Mouse (Mus musculus): Measurements from ENCODE around the gene St6galnac3. TPM values are rescaled to one million over a fixed set of nuclear protein-coding genes. Genes with fewer than 3 reads are reported as not detected.

St6galnac3 gene
- total and polyA plus RNA-seq, 3 experiments, result 0.08 to 1.1 (median 0.38) TPM

GRCm38 (mm10) chr3:153516848-153517247 lies 208.1 kb downstream of the St6galnac3 start:
- Histone ChIP-seq H3K27me3 (replicated peaks) (no peaks in the 10 kb centered on the region), H3K4me1 (ENCODE audit: control insufficient read depth in 1 of 2, insufficient read depth in 2 of 2) (peaks cover 0 to 8% of the 10 kb centered on the region in 2 experiments; a peak in 2 of 4 replicates), H3K4me3 (replicated peaks in 1 of 3; ENCODE audit: low read depth in 2 of 3, low read length in 2 of 3, poor library complexity in 1 of 3) (no peak overlapping the region), H3K79me2 (replicated peaks; ENCODE audit: control insufficient read depth, extremely low read depth, insufficient read depth, poor library complexity, severe bottlenecking) (no peaks in the 10 kb centered on the region), H3K36me3 (replicated peaks in 1 of 2; ENCODE audit: control insufficient read depth in 1 of 2, insufficient read depth in 1 of 2, low read length in 1 of 2) (no peaks in the 10 kb centered on the region), H3K9me3 (replicated peaks; ENCODE audit: low read length) (no peaks in the 10 kb centered on the region), H3K9ac (ENCODE audit: insufficient read depth, low read depth) (no peak overlapping the region), H3K4me2 (ENCODE audit: insufficient read depth, low read depth, poor library complexity, severe bottlenecking) (no peak overlapping the region), H3K27ac (ENCODE audit: insufficient read depth, low read depth) (no peak overlapping the region)
- no peak for DNase-seq (ENCODE audit: extremely low read depth)
- dilution Hi-C loops (cut with MboI; ENCODE audit: extremely low pct_ligation_motif_present, extremely low pct_unique_long_range_greater_than_20kb, low sequenced_read_pairs) (no loop called here), in situ Hi-C loops (cut with MboI; ENCODE audit: low pct_ligation_motif_present, low pct_unique_long_range_greater_than_20kb, low sequenced_read_pairs) (loop anchor here (25.0 kb wide), 1 partner anchor 730 kb away; no protein-coding TSS in a partner anchor)
- TF ChIP-seq POLR2AphosphoS2 (IDR thresholded peaks at IDR 0.05; ENCODE audit: low read depth, low read length) (no peak), ZMIZ1 (IDR thresholded peaks at IDR 0.05; ENCODE audit: low read depth, low read length) (no peak), NRF1 (IDR thresholded peaks at IDR 0.05; ENCODE audit: low read depth, low read length) (no peak), NELFE (IDR thresholded peaks at IDR 0.05; ENCODE audit: low read depth, low read length) (no peak), JUND (conservative IDR thresholded peaks at IDR 0.05; ENCODE audit: low read depth, low read length) (no peak), CHD1 (IDR thresholded peaks at IDR 0.05; ENCODE audit: low read depth, low read length) (no peak), KAT2A (IDR thresholded peaks at IDR 0.05; ENCODE audit: insufficient replicate concordance, low read length) (no peak), SMC3 (IDR thresholded peaks at IDR 0.05; ENCODE audit: low read depth, low read length) (no peak), JUN (IDR thresholded peaks at IDR 0.05; ENCODE audit: insufficient read depth, low read depth, low read length) (no peak), E2F4 (IDR thresholded peaks at IDR 0.05; ENCODE audit: insufficient replicate concordance, low read depth, low read length) (no peak), HCFC1 (IDR thresholded peaks at IDR 0.05; ENCODE audit: low read depth, low read length) (no peak), USF2 (conservative IDR thresholded peaks at IDR 0.05; ENCODE audit: low read depth, low read length) (no peak)

- dilution Hi-C loops (cut with MboI; ENCODE audit: extremely low pct_ligation_motif_present, extremely low pct_unique_long_range_greater_than_20kb, low sequenced_read_pairs) (no loop called here), in situ Hi-C loops (cut with MboI; ENCODE audit: low pct_ligation_motif_present, low pct_unique_long_range_greater_than_20kb, low sequenced_read_pairs) (loop anchor here (25.0 kb wide), 1 partner anchor 726 kb away; no protein-coding TSS in a partner anchor)
- H3K27ac ChIP-seq (ENCODE audit: insufficient read depth, low read depth), result no peak overlapping the region
- H3K27me3 ChIP-seq (replicated peaks), result no peaks in the 10 kb centered on the region
- TF ChIP-seq ELF1 (IDR thresholded peaks at IDR 0.05; ENCODE audit: low read depth, low read length) (no peak), HCFC1 (IDR thresholded peaks at IDR 0.05; ENCODE audit: low read depth, low read length) (no peak)
- no peak for DNase-seq (ENCODE audit: extremely low read depth)
- peaks cover 2 to 8% of the 10 kb centered on the region in 2 experiments; a peak in 2 of 4 replicates for H3K4me1 ChIP-seq (ENCODE audit: control insufficient read depth in 1 of 2, insufficient read depth in 2 of 2)
- H3K4me3 ChIP-seq (replicated peaks in 1 of 3; ENCODE audit: low read depth in 2 of 3, low read length in 2 of 3, poor library complexity in 1 of 3), result no peak overlapping the region
- no peaks in the 10 kb centered on the region for H3K36me3 ChIP-seq (replicated peaks in 1 of 2; ENCODE audit: control insufficient read depth in 1 of 2, insufficient read depth in 1 of 2, low read length in 1 of 2)
- H3K4me2 ChIP-seq (ENCODE audit: insufficient read depth, low read depth, poor library complexity, severe bottlenecking), result no peak overlapping the region
- H3K9me3 ChIP-seq (replicated peaks; ENCODE audit: low read length), result no peaks in the 10 kb centered on the region
- no peaks in the 10 kb centered on the region for H3K79me2 ChIP-seq (replicated peaks; ENCODE audit: control insufficient read depth, extremely low read depth, insufficient read depth, poor library complexity, severe bottlenecking)
- no peak overlapping the region for H3K9ac ChIP-seq (ENCODE audit: insufficient read depth, low read depth)
Observed at GRCm38 (mm10) chr3:153513501-153514060, 211.4 kb downstream of the St6galnac3 start.

Measured in CH12.LX (cell line).